Mouse (Mus musculus) small intestine, adult 2 months (tissue): ENCODE results near the gene Myh14. TPM values are rescaled to one million over a fixed set of nuclear protein-coding genes. Genes with fewer than 3 reads are reported as not detected.

Experiments
- H3K27ac ChIP-seq: fragments of 200-500 bp; 2 replicates; pipeline ENCODE4 v1.5.1; 2012; ENCODE audit warnings: low read depth, low read length, control low read depth, inconsistent platforms; ENCODE audit not compliant: insufficient read depth
- H3K27me3 ChIP-seq: fragments of 200-500 bp; 2 replicates; pipeline ENCODE4 v1.6.1; 2012; ENCODE audit warnings: mild to moderate bottlenecking, moderate library complexity, low read length, inconsistent platforms; ENCODE audit not compliant: control insufficient read depth, insufficient read depth
- H3K36me3 ChIP-seq: fragments of 200-500 bp; 2 replicates; pipeline ENCODE4 v1.6.1; 2012; ENCODE audit warnings: mild to moderate bottlenecking, low read length, control low read depth, inconsistent platforms; ENCODE audit not compliant: control insufficient read depth, insufficient read depth
- H3K4me1 ChIP-seq: fragments of 200-500 bp; 2 replicates; pipeline ENCODE4 v1.6.1; 2012; ENCODE audit warnings: low read length, inconsistent platforms, mixed read lengths; ENCODE audit not compliant: control insufficient read depth, insufficient read depth, insufficient read length
- H3K4me3 ChIP-seq: fragments of 200-500 bp; 2 replicates; pipeline ENCODE4 v1.5.1; 2012; ENCODE audit warnings: low read depth, mild to moderate bottlenecking, control low read depth, inconsistent platforms, low read length, moderate library complexity
- CTCF ChIP-seq: fragments of 200-500 bp; IDR thresholded peaks from 2 replicates; pipeline ENCODE4 v1.5.1; 2012; ENCODE audit warnings: low read depth, mild to moderate bottlenecking, control low read depth, inconsistent platforms, low read length, moderate library complexity, mixed read lengths; ENCODE audit not compliant: insufficient replicate concordance, insufficient read length; ENCODE audit errors: extremely low read depth
- POLR2A ChIP-seq: fragments of 200-500 bp; IDR thresholded peaks from 2 replicates; pipeline ENCODE4 v1.6.1; 2012; ENCODE audit warnings: low read depth, mild to moderate bottlenecking, control low read depth, inconsistent platforms, low read length, moderate library complexity
- WGBS: fragments of 180-500 bp; shearing (Covaris S2); methylation state at CpG from one replicate; pipeline ENCODE4 v1.1.7; 2018; 5-methylcytosine and 5-hydroxymethylcytosine counted together
- polyA plus RNA-seq: library from polyadenylated mRNA; depleted of rRNA; stranded (reverse); fragments of >200 nt; gene quantifications from 2 replicates; pipeline ENCODE4 v1.2.3, GENCODE M21; 2012

Myh14 gene
- polyA plus RNA-seq, 1 experiment, result 563 TPM

GRCm38 (mm10) chr7:44589946-44590345 is 80.7 kb downstream of the Myh14 start:
- peaks cover 25% of the 10 kb centered on the region for H3K4me1 ChIP-seq
- no peaks in the 10 kb centered on the region for H3K36me3 ChIP-seq
- H3K4me3 ChIP-seq, result no peak overlapping the region
- peaks cover 49% of the 10 kb centered on the region for H3K27me3 ChIP-seq
- 13% methylated on average over 13 of the region's 13 CpGs for WGBS
- H3K27ac ChIP-seq, result no peak overlapping the region
- TF ChIP-seq POLR2A (no peak), CTCF (no peak)

GRCm38 (mm10) chr7:44589149-44589548 is 81.5 kb downstream of the Myh14 start:
- H3K4me1 ChIP-seq, result peaks cover 25% of the 10 kb centered on the region
- no peak overlapping the region for H3K27ac ChIP-seq
- H3K27me3 ChIP-seq, result peaks cover 49% of the 10 kb centered on the region
- peak overlapping the region; percentile 61 for H3K4me3 ChIP-seq
- TF ChIP-seq CTCF, result no peak
- no peak for TF ChIP-seq POLR2A
- WGBS, result 1% methylated on average over 33 of the region's 33 CpGs
- no peaks in the 10 kb centered on the region for H3K36me3 ChIP-seq

GRCm38 (mm10) chr7:44588338-44588737 is 82.3 kb downstream of the Myh14 start:
- peaks cover 20% of the 10 kb centered on the region for H3K4me1 ChIP-seq
- WGBS, result 10% methylated on average over 12 of the region's 12 CpGs
- H3K4me3 ChIP-seq, result no peak overlapping the region

GRCm38 (mm10) chr7:44587676-44588075 is 83.0 kb downstream of the Myh14 start:
- Histone ChIP-seq H3K27me3 (peaks cover 44% of the 10 kb centered on the region), H3K4me1 (peaks cover 20% of the 10 kb centered on the region)
- WGBS, result 47% methylated on average over 6 of the region's 6 CpGs

More at GRCm38 (mm10) chr7:44588338-44588737, 82.3 kb downstream of the Myh14 start:
- H3K36me3 ChIP-seq, result no peaks in the 10 kb centered on the region
- TF ChIP-seq POLR2A (no peak), CTCF (no peak)
- H3K27me3 ChIP-seq, result peaks cover 49% of the 10 kb centered on the region
- H3K27ac ChIP-seq, result no peak overlapping the region

GRCm38 (mm10) chr7:44586930-44587329 is 83.7 kb downstream of the Myh14 start:
- peaks cover 43% of the 10 kb centered on the region for H3K27me3 ChIP-seq
- H3K4me3 ChIP-seq, result 0 out of 2 replicates have a peak overlapping the region, but pooled peaks have one; percentile 3
- H3K36me3 ChIP-seq, result no peaks in the 10 kb centered on the region
- H3K4me1 ChIP-seq, result peaks cover 20% of the 10 kb centered on the region
- 2% methylated on average over 18 of the region's 18 CpGs for WGBS
- no peak overlapping the region for H3K27ac ChIP-seq
- no peak for TF ChIP-seq CTCF
- TF ChIP-seq POLR2A, result no peak

More at GRCm38 (mm10) chr7:44587676-44588075, 83.0 kb downstream of the Myh14 start:
- H3K4me3 ChIP-seq, result no peak overlapping the region
- TF ChIP-seq POLR2A (no peak), CTCF (no peak)
- no peak overlapping the region for H3K27ac ChIP-seq
- H3K36me3 ChIP-seq, result no peaks in the 10 kb centered on the region

- WGBS, result 21% methylated on average over 19 of the region's 19 CpGs
- Histone ChIP-seq H3K27ac (no peak overlapping the region), H3K4me3 (no peak overlapping the region), H3K4me1 (peaks cover 17% of the 10 kb centered on the region), H3K27me3 (peaks cover 39% of the 10 kb centered on the region), H3K36me3 (no peaks in the 10 kb centered on the region)
- TF ChIP-seq CTCF, result no peak
- no peak for TF ChIP-seq POLR2A
Observed at GRCm38 (mm10) chr7:44586518-44586917, 84.1 kb downstream of the Myh14 start.

- TF ChIP-seq CTCF, result no peak
- TF ChIP-seq POLR2A, result no peak
- H3K27me3 ChIP-seq, result peaks cover 39% of the 10 kb centered on the region
- 90% methylated on average over 6 of the region's 6 CpGs for WGBS
Observed at GRCm38 (mm10) chr7:44585606-44586005, 85.0 kb downstream of the Myh14 start.

More at GRCm38 (mm10) chr7:44585606-44586005, 85.0 kb downstream of the Myh14 start:
- no peak overlapping the region for H3K4me3 ChIP-seq
- H3K4me1 ChIP-seq, result peaks cover 9% of the 10 kb centered on the region; the same call in 1 of the 2 replicates
- H3K36me3 ChIP-seq, result no peaks in the 10 kb centered on the region
- no peak overlapping the region for H3K27ac ChIP-seq
